Mouse (Mus musculus) effector memory CD4-positive, alpha-beta T cell, adult 5 months (primary cell): ENCODE results near the gene Tmed8. TPM values are rescaled to one million over a fixed set of nuclear protein-coding genes. Genes with fewer than 3 reads are reported as not detected.

Source experiments
- polyA plus RNA-seq: library from polyadenylated mRNA; unstranded; fragments of 100-300 nt; shearing (Covaris generic); gene quantifications from one replicate; pipeline ENCODE4 v1.2.1, GENCODE M21; 2017

Tmed8 gene
- polyA plus RNA-seq: 8.3 TPM

DNA sequence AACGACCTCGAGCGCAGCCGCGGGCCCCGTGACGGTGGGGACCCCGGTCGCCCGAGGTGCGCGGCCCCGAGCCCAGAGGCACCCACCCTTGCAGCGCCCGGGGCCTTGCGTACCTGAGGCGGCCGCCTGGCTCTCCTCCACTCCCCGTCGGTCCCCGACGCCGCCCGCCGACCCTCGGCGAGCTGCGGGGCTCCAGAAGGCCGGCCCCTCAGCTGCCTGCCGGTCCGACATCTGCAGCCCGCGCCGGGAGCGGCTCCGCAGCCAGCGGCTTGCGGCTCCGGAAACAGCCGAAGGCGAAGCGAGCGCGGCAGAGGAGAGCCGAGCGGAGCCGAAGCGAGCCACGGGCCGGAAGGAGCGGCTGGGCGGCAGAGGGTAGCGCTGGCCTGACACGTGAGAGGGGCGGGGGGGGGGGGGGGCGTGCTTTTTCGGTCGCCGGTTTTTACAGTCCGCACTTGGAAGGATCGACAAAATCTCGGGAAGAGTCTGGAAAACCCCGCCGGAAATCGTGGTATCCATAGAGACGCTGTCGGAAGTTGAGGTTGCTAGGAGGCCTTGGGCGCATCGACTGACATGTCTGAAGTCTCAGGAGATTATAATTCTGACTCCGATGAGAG, at the start of gene Tmed8:
Tmed8 (minus strand) TSS at position 482 of the 614 bp plus-strand sequence.

DNA sequence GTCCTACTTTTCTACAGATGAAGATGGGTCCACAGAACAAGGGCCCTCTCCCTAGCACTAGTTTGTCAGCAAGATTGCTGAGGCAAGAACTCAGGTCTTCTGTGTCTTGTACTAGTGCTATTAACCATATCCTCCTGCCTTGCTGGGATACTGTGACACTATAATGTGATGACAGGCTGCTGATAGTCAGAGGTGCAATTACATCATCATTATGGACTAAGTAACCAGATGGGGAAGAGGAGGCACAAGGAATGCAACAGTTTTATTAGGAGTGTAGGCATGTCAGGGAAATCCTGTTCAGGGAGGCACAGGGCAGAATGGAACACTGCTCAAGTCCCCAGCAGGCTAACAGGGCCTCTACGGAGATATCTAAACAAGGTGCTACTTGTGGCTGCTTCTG, 38.4 kb upstream of the Tmed8 start, which contains the start of gene Noxred1:
Noxred1 (minus strand) TSS at position 101 of the 400 bp plus-strand sequence.

DNA sequence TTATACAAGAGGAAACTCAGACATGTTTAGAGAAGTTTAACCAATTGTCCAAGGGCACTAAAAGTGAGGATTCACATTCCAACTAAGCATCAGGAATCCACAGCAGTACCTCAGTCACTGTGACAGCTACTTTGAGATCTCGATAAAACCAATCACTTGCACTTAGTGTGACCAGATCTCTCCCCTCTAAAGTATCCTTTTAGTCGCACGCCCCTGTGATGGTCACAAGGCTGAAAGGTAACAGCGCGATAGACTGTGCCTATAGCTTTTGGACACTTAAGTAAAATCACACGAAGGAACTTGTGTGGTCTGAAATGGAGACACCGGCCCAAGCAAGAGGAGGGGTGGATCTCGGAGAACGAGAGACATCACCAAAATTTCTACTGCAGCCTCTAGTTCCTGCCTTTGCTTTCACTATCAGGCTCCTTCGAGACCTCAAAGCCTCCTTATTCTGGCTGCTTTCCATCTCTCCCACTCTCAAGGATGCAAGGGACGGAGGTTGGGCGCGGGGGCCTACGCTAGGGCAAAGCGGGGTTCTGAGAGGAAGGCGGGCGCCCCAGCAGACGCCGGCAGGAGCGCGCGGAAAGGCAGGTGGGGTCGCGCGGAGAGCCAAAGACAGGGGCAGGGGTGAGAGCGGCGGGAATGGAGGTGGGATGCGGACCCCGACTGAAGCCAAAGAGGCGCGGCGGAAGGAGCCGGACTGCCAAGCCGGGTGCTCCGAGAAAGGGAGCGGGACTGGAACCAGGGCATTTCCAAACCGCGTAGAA, 865 bp downstream of the Tmed8 start, which contains the start of gene Samd15:
Samd15 (plus strand) TSS at position 518 of the 767 bp plus-strand sequence.

DNA sequence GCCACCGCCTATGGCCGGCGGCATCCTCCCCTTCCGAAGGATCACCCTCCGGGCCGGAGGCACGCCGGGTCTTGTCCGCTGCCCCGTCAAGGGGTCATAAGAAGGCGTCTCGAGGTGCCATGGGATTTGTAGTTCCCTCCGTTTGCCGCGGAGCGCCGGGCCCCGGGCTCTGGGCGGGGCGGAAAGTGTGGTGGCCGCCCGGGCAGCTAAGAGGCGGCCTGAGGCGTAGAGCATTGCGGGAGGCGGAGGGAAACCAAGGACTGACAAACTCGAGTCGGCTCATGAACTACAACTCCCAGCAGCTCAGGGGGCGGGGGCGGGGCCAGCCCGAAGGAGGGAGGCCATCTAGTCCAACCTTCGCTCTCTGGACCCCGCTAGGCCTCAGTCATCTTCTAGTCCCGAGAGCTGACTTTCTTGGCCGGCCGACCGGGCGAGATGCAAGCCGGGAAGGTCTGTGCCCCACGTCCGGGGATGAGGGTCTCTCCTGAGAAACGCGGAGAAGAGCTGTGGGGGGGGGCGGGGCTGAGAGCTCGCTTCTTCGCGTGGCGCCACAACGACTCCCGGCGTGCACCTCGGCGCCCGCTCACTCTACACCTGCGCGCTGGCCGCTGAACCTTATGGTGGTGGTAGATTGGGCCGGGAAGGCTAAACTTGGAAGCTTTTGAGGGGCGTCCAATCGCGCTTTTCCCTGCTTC, 52.7 kb downstream of the Tmed8 start, which contains the start of gene Pomt2:
Pomt2 (minus strand) TSS at position 574 of the 695 bp plus-strand sequence.

DNA sequence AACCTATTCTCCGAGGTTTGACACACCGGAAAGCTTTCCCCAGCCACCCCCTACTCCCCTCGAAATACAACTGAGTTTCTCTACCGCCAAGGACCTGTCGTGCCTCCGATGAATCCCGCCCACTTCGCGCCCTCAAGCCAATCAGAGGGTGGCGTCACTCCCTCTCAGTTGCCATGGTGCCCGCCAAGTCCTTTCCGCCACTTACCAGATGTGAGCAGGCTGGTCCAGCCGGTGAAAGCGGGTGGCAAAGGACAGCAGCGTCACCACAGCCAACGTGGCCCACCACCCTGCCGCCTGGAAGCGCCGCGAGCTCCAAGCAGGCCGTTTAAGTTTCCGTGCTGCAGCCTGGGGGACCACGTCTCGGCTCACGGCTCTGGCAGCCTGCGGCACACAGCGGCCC, 53.3 kb downstream of the Tmed8 start, which contains the start of gene Gstz1:
Gstz1 (plus strand) TSS at position 200 of the 400 bp plus-strand sequence.

Other genes starting within 250 kb of the Tmed8 start
- gene Zdhhc22, start 210.0 kb downstream of the Tmed8 start, polyA plus RNA-seq: 0.25 TPM
- not detected for gene Tmem63c, start 179.1 kb downstream of the Tmed8 start, polyA plus RNA-seq
- not detected for gene Ngb, start 97.9 kb downstream of the Tmed8 start, polyA plus RNA-seq
- 6.6 TPM for gene Gstz1, start 53.3 kb downstream of the Tmed8 start, polyA plus RNA-seq
- 3.3 TPM for gene Pomt2, start 52.5 kb downstream of the Tmed8 start, polyA plus RNA-seq
- 1.9 TPM for gene Samd15, start 731 bp downstream of the Tmed8 start, polyA plus RNA-seq
- gene Noxred1, start 38.3 kb upstream of the Tmed8 start, polyA plus RNA-seq: 0.42 TPM
- 20.2 TPM for gene Vipas39, start 65.8 kb upstream of the Tmed8 start, polyA plus RNA-seq
- 158 TPM for gene Ahsa1, start 66.0 kb upstream of the Tmed8 start, polyA plus RNA-seq
- not detected for gene Ism2, start 99.3 kb upstream of the Tmed8 start, polyA plus RNA-seq
- gene Sptlc2, start 187.9 kb upstream of the Tmed8 start, polyA plus RNA-seq: 133 TPM
- gene Slirp, start 243.4 kb upstream of the Tmed8 start, polyA plus RNA-seq: 38.7 TPM
- gene Alkbh1, start 243.6 kb upstream of the Tmed8 start, polyA plus RNA-seq: 59.7 TPM